ENCODE assay signal across 20 mouse cellular contexts in genomic region chr2:150578603-150579002, GRCm38 (mm10). TPM values are rescaled to one million over a fixed set of nuclear protein-coding genes. Genes with fewer than 3 reads are reported as not detected.
DNase-seq lines count a peak whose midpoint lies in the region; ATAC-seq and TF ChIP-seq lines count a peak whose summit lies in the region.
"Had no signal": no experiment of that assay in that cellular context is flagged by ENCODE, and none has a peak within 500 bp of the region (broad histone marks: within the 10 kb centered on the region; RNA-seq: fewer than 3 reads in every experiment).

No protein-coding gene starts in this region.

- 66% methylated on average over 5 of the region's 5 CpGs for WGBS in spleen, adult 2 months
- WGBS in thymus, adult 2 months, result 20% methylated on average over 5 of the region's 5 CpGs

- H3K36me3 ChIP-seq in spleen, adult 2 months (ENCODE audit: control insufficient read depth, insufficient read depth, low read length), result peaks cover 2% of the 10 kb centered on the region; the same call in 1 of the 2 replicates
- H3K36me3 ChIP-seq in thymus, adult 2 months (ENCODE audit: control insufficient read depth, insufficient read depth, low read length), result peaks cover 4% of the 10 kb centered on the region; the same call in 1 of the 2 replicates
- H3K36me3 ChIP-seq: intestine, embryonic 15.5 days had no signal

- TF ChIP-seq POLR2A in spleen, adult 2 months (IDR thresholded peaks at IDR 0.05; ENCODE audit: low read depth, low read length), result no peak
- TF ChIP-seq POLR2A in thymus, adult 2 months (IDR thresholded peaks at IDR 0.05; ENCODE audit: control insufficient read depth, extremely low read depth, insufficient read depth, low read length, poor library complexity), result no peak

- H3K4me3 ChIP-seq in spleen, adult 2 months (ENCODE audit: extremely low read depth, insufficient read depth, insufficient read length), result no peak overlapping the region
- no peak overlapping the region for H3K4me3 ChIP-seq in thymus, adult 2 months (ENCODE audit: control insufficient read depth, insufficient read depth, low read length)
- H3K4me3 ChIP-seq: forebrain, embryonic 15.5 days; hindbrain, embryonic 13.5 days; intestine, embryonic 15.5 days; midbrain, embryonic 10.5 days; neural tube, embryonic 12.5 days had no signal

- no peak for TF ChIP-seq CTCF in spleen, adult 2 months (IDR thresholded peaks at IDR 0.05; ENCODE audit: extremely low read depth, insufficient read depth, insufficient read length, insufficient replicate concordance)
- TF ChIP-seq CTCF in thymus, adult 2 months (IDR thresholded peaks at IDR 0.05; ENCODE audit: borderline replicate concordance, control insufficient read depth, extremely low read depth, insufficient read depth, low read length, poor library complexity), result no peak

- H3K27me3 ChIP-seq in spleen, adult 2 months (ENCODE audit: control insufficient read depth, insufficient read depth, low read length), result no peaks in the 10 kb centered on the region
- H3K27me3 ChIP-seq in thymus, adult 2 months (ENCODE audit: control insufficient read depth, insufficient read depth, low read length), result no peaks in the 10 kb centered on the region
- H3K27me3 ChIP-seq: forebrain, embryonic 15.5 days; hindbrain, embryonic 13.5 days; intestine, embryonic 15.5 days; neural tube, embryonic 12.5 days had no signal

- peak overlapping the region; percentile 84; the same call in 1 of the 2 replicates for H3K27ac ChIP-seq in spleen, adult 2 months (ENCODE audit: insufficient read depth, low read length)
- H3K27ac ChIP-seq in thymus, adult 2 months (ENCODE audit: control insufficient read depth, insufficient read depth, low read length), result peak overlapping the region; percentile 84
- H3K27ac ChIP-seq: forebrain, embryonic 15.5 days; hindbrain, embryonic 13.5 days; intestine, embryonic 15.5 days; midbrain, embryonic 10.5 days; neural tube, embryonic 12.5 days had no signal

- peak in 1 of 2 experiments; percentile 33 for DNase-seq in spleen, adult 2 months (ENCODE audit: low read depth in 1 of 2, low spot score in 2 of 2)
- no peak for DNase-seq in spleen, postnatal 10 days (ENCODE audit: low spot score in 2 of 2)
- DNase-seq in thymus, adult 2 months, result peak; percentile 54
- no peak for DNase-seq in urinary bladder, adult 18-20 months (ENCODE audit: low spot score in 2 of 2)
- DNase-seq in right cerebral cortex, adult 2 months (ENCODE audit: low spot score in 2 of 2), result no peak
- no peak for DNase-seq in ovary, postnatal 14 days (ENCODE audit: low spot score)
- DNase-seq: adrenal gland, postnatal 25 days; cerebellum, adult 11 months; cerebellum, postnatal 10 days; gastrocnemius, postnatal 14 days; kidney, adult 9 months; lung, adult 2 months; lung, postnatal 4 days had no signal

- peaks cover 4% of the 10 kb centered on the region; the same call in 1 of the 2 replicates for H3K4me1 ChIP-seq in spleen, adult 2 months (ENCODE audit: control insufficient read depth, insufficient read depth, insufficient read length)
- peaks cover 21% of the 10 kb centered on the region for H3K4me1 ChIP-seq in thymus, adult 2 months (replicated peaks; ENCODE audit: control insufficient read depth, insufficient read depth, low read length)
- H3K4me1 ChIP-seq: forebrain, embryonic 15.5 days; hindbrain, embryonic 13.5 days; intestine, embryonic 15.5 days; midbrain, embryonic 10.5 days; neural tube, embryonic 12.5 days had no signal

- ATAC-seq in activated CD4-positive, CD25-positive, alpha-beta regulatory T cell, adult 4 months, result peak; percentile 96
- ATAC-seq: forebrain, embryonic 15.5 days; intestine, embryonic 15.5 days had no signal

RNA-seq across cellular contexts. Expression of gene Cst7, which starts 8.4 kb away (rescaled TPM):
- 10.8 and 11.8 TPM in 2 replicates for polyA plus RNA-seq in spleen, adult 2 months (2012; rRNA removed)
- polyA plus RNA-seq in activated CD4-positive, CD25-positive, alpha-beta regulatory T cell, adult 4 months (2017; shearing (Covaris generic)), result 100 to 1,000 TPM; 168 to 204 TPM
- polyA plus RNA-seq in thymus, adult 2 months (2012; rRNA removed), result 7.8 and 11.1 TPM in 2 replicates
- polyA plus RNA-seq: C2C12 had no signal

RNA-seq across cellular contexts. Expression of gene Apmap, which starts 29.8 kb away (rescaled TPM):
- 20.5 and 30.4 TPM in 2 replicates for polyA plus RNA-seq in spleen, adult 2 months (2012; rRNA removed)
- 10 to 100 TPM; 16.9 to 18.8 TPM for polyA plus RNA-seq in activated CD4-positive, CD25-positive, alpha-beta regulatory T cell, adult 4 months (2017; shearing (Covaris generic))
- 53.0 and 58.6 TPM in 2 replicates for polyA plus RNA-seq in thymus, adult 2 months (2012; rRNA removed)

Comparison
In these comparisons a context has a peak if more than half of its experiments do, and no peak if none do; other contexts are left out.
1. RNA of gene Cst7, which starts 8.4 kb away (polyA plus RNA-seq): 168 to 204 TPM in activated CD4-positive, CD25-positive, alpha-beta regulatory T cell, adult 4 months; 10.8 to 11.8 TPM in spleen, adult 2 months and 7.8 to 11.1 TPM in thymus, adult 2 months; every median in the first group is over 10 times any median in the second.